Mouse (Mus musculus) mammary gland, adult 2 months (tissue): ENCODE measurements around the gene Olfr735. TPM values are rescaled to one million over a fixed set of nuclear protein-coding genes. Genes with fewer than 3 reads are reported as not detected.

Experiments used
- polyA plus RNA-seq: library from polyadenylated mRNA; depleted of rRNA; stranded (reverse); fragments of >200 nt; gene quantifications from 2 replicates; pipeline ENCODE4 v1.2.3, GENCODE M21; 2012; ENCODE audit warnings: low replicate concordance; rRNA removed

Olfr735 gene
- polyA plus RNA-seq: 0.31 and 0.62 TPM in 2 replicates

GRCm38 (mm10) chr14:50348796-50349195 lies at the start of gene Olfr735:
Gene Olfr735, minus strand, starts transcription at chr14:50348872.

GRCm38 (mm10) chr14:50380863-50381262 lies 32.2 kb upstream of the Olfr735 start, which contains the start of gene Olfr736:
Gene Olfr736, plus strand, starts transcription at chr14:50381163.

GRCm38 (mm10) chr14:50357593-50357992 lies 8.9 kb upstream of the Olfr735 start, which contains the start of gene Tlr11:
Gene Tlr11, plus strand, starts transcription at chr14:50357914.

GRCm38 (mm10) chr14:50326661-50327060 lies 22.0 kb downstream of the Olfr735 start, which contains the start of gene Olfr734:
Gene Olfr734, minus strand, starts transcription at chr14:50326761.

GRCm38 (mm10) chr14:50301422-50301821 lies 47.2 kb downstream of the Olfr735 start, which contains the start of gene Olfr733:
Gene Olfr733, minus strand, starts transcription at chr14:50301522.

Other genes with a start within 250 kb of the Olfr735 start
- not detected in 2 replicates for gene Olfr727, start 225.7 kb downstream of the Olfr735 start, polyA plus RNA-seq
- gene Olfr728, start 206.2 kb downstream of the Olfr735 start, polyA plus RNA-seq: not detected in 2 replicates
- gene Olfr729, start 196.0 kb downstream of the Olfr735 start, polyA plus RNA-seq: not detected in 2 replicates
- 0.04 TPM in 1 of 2 replicates, not detected in the other for gene Olfr730, start 160.7 kb downstream of the Olfr735 start, polyA plus RNA-seq
- 0.13 TPM in 1 of 2 replicates, not detected in the other for gene Olfr731, start 107.0 kb downstream of the Olfr735 start, polyA plus RNA-seq
- gene Olfr732, start 64.7 kb downstream of the Olfr735 start, polyA plus RNA-seq: not detected in 2 replicates
- gene Olfr733, start 47.4 kb downstream of the Olfr735 start, polyA plus RNA-seq: 0.14 and 0.40 TPM in 2 replicates
- not detected in 2 replicates for gene Olfr734, start 22.1 kb downstream of the Olfr735 start, polyA plus RNA-seq
- 1.6 and 3.3 TPM in 2 replicates for gene Tlr11, start 9.0 kb upstream of the Olfr735 start, polyA plus RNA-seq
- gene Olfr736, start 32.3 kb upstream of the Olfr735 start, polyA plus RNA-seq: not detected in 2 replicates
- gene Olfr738, start 58.7 kb upstream of the Olfr735 start, polyA plus RNA-seq: not detected in 2 replicates
- not detected in 2 replicates for gene Olfr739, start 69.8 kb upstream of the Olfr735 start, polyA plus RNA-seq
- not detected in 2 replicates for gene Olfr740, start 96.7 kb upstream of the Olfr735 start, polyA plus RNA-seq
- not detected in 2 replicates for gene Olfr741, start 123.9 kb upstream of the Olfr735 start, polyA plus RNA-seq
- not detected in 2 replicates for gene Olfr742, start 154.7 kb upstream of the Olfr735 start, polyA plus RNA-seq
- gene Olfr743, start 173.0 kb upstream of the Olfr735 start, polyA plus RNA-seq: not detected in 2 replicates